Mouse (Mus musculus) megakaryocyte, adult 5-6 weeks (primary cell): ENCODE data around the gene Dnajc16. TPM values are rescaled to one million over a fixed set of nuclear protein-coding genes. Genes with fewer than 3 reads are reported as not detected.
"Not testable (repeated sequence)": the region's sequence is repeated elsewhere in the genome, so short reads cannot be mapped to it uniquely, and the experiment has no call there.

ENCODE experiments used
- ATAC-seq: 2 replicates; pipeline ENCODE4 v1.8.0; 2016; ENCODE audit warnings: mild to moderate bottlenecking, inconsistent platforms; ENCODE audit not compliant: poor library complexity, severe bottlenecking
- total RNA-seq, 2 experiments: library from RNA; stranded (forward) in 1 of 2; stranded (reverse) in 1 of 2; fragments of 153-499, 151-499 nt in 1 of 2; fragments of 221-1000, 200-1000 nt in 1 of 2; gene quantifications; 2 replicates each; pipeline versions ENCODE4 v1.2.3 to v1.2.4; 2015 to 2017

The Dnajc16 gene
- total RNA-seq, 2 experiments from 2014 or later = 4.2 to 5.6 TPM

- ATAC-seq = no peak
Observed at GRCm38 (mm10) chr4:141796954-141797353, 6.2 kb upstream of the Dnajc16 start.

DNA sequence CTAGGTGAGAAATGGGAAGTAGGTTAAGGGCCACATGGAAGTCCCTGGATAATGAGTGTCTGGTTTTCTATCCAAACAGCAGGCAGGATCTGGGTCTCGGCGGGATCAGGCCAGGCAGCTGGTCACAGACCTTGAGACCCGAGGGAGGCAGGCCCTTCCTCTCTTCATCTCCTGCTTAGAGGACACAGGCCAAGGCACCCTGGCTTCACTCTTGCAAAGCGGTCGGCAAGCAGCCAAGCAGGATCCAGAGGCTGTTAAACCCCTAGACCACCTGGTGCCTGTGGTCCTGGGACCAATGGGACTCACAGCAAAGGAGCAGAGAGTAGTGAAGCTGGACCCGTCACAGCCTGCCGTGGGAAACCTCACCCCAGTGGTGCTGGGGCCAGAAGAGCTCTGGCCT, 5.6 kb upstream of the Dnajc16 start:
- no peak for ATAC-seq

DNA sequence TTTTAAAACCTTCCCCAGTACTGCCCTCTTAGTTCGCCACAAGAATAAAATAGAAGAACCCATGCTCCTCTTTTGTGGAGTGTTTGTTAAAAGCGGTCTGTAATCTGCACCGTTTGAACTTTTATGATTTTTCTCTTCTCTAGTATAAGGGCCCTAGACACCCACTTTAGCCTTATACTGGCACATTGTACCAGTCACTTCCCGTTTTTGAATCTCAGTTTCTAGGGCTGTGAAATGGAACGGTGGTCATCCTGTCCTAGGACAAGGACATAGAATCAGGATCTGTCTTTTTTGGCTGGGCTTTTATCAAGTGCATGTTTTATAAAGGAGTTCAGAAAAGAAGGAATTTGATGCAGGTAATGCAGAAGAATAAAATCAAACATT, 3.4 kb upstream of the Dnajc16 start:
- ATAC-seq = no peak

DNA sequence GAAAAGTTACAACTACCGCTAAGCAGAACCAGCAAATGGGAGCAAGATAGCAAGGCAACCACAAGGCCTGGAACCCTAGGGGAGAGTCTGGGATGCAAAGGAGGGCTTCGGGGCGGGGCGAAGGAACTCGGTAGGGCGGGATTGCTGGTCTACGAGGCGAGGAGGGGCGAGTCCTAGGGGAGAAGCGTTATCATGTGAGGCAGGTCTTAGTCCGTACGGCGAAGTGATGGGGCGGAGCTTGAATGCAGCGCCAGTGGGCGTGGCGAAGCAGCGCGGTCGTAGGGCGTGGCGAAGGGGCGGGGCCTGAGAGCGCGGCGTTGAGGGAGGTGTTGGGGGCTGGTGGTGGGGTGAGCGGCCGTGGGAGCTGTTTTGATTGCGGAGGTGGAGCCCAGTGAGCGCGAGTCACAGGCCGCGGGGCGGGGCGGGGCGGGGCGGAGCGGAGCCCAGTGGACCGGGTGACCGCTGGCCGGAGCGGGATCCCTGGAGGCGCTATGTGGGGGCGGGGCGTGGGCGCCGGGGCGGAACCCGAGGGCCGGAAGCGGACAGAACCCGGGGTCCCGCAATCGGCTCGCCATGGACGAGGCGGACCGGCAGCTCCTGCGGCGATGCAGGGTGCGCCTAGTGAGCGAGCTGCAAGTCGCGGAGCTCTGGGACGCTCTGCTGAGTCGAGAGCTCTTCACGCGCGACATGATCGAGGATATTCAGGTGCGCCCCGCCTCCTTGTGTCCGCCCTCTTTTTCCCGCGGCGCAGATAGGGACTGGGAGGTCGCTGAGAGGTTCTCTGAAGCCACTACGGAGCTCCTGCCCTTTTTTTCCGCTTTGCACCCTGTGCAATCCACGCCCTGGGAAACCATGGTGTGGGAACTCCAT, 2.8 kb upstream of the Dnajc16 start, which contains the start of gene Casp9:
Gene Casp9, plus strand, starts transcription at position 331 of the 870 bp plus-strand sequence.
- peak; percentile 70 for ATAC-seq

- 0 out of 2 replicates have a peak, but pooled peaks have one; percentile 2 for ATAC-seq
Observed at GRCm38 (mm10) chr4:141792554-141793281, 2.0 kb upstream of the Dnajc16 start.

GRCm38 (mm10) chr4:141791951-141792350, 1.2 kb upstream of the Dnajc16 start:
- ATAC-seq = no peak

GRCm38 (mm10) chr4:141791486-141791885, 755 bp upstream of the Dnajc16 start:
- ATAC-seq = no peak

DNA sequence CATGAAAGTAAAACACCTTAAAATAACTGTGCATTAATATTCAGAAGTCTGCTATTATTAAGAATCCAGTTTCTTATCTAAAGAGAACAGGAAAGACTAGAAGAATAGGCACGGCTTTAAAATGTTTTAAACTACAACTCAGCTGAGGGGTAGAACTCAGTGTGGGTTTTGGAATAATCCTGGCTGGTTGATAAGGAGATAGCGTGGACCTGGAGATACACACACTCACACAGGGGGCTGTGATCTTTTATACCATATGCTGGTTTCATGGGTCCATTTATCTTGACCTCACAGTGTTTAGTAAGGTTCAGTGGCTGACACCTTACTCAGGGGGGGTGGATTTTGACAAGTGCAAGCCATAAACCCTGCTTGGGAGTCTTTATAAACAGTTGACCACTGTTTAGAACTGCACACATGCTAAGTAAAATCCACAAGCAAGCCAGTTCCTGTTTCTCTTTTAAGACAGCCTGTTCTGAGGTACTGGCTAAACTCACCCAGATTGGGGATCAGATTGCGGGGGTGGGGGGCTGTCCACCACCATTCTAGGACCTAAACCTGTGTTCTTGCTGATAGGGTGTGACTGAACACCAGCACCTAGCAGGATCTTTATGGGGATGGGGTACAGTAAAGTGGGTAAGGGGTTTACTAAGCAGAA, 1.0 kb downstream of the Dnajc16 start:
- ATAC-seq = no peak

- no peak for ATAC-seq
Observed at GRCm38 (mm10) chr4:141787462-141787861, 3.3 kb downstream of the Dnajc16 start.

DNA sequence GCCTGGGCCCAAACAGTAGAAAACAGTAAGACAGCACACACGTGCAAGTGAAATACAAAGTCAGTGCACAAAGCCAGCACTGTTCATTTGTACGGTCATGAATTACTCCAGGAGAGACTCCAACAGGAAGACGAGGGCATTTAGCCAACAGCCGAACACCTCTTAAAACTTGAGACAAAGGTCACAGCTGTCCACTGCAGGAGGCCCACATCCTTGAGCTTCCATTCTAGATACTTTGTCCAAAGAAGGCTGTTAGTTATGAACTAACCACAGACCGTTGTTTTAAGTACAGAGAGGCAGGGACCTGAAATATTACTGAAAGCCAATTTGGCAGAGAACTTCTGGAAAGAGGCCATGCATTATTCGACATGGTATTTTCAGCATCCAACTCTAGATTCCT, 3.7 kb downstream of the Dnajc16 start:
- ATAC-seq = no peak

DNA sequence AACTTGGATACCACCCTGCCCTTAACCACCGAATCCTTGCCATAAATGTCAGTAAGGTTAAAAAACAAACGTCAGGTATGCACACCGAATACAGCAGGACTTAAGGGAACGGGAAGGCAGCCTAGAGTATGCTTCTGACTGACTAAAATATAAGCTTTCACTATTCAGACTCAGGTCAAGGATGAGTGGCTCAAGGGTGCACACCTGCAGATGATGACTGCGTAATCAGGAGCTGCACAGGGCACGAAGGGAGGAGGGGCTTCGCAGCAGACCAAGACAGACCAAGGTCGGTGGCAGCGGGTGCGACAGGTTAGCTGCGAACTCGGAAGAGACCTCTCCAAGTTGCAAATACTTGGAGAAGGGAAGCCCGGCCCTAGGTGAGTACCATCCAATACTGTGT, 4.6 kb downstream of the Dnajc16 start:
- ATAC-seq = no peak

- ATAC-seq = no peak
Observed at GRCm38 (mm10) chr4:141784835-141785234, 5.9 kb downstream of the Dnajc16 start.

GRCm38 (mm10) chr4:141781201-141781985, 9.3 kb downstream of the Dnajc16 start:
- no peak for ATAC-seq

GRCm38 (mm10) chr4:141779828-141780227, 10.9 kb downstream of the Dnajc16 start:
- ATAC-seq = no peak

- ATAC-seq = not testable (repeated sequence)
Observed at GRCm38 (mm10) chr4:141773019-141773418, 17.7 kb downstream of the Dnajc16 start.

GRCm38 (mm10) chr4:141771823-141772222, 18.9 kb downstream of the Dnajc16 start:
- ATAC-seq = no peak

- ATAC-seq = no peak
Observed at GRCm38 (mm10) chr4:141769501-141770160, 21.1 kb downstream of the Dnajc16 start.

DNA sequence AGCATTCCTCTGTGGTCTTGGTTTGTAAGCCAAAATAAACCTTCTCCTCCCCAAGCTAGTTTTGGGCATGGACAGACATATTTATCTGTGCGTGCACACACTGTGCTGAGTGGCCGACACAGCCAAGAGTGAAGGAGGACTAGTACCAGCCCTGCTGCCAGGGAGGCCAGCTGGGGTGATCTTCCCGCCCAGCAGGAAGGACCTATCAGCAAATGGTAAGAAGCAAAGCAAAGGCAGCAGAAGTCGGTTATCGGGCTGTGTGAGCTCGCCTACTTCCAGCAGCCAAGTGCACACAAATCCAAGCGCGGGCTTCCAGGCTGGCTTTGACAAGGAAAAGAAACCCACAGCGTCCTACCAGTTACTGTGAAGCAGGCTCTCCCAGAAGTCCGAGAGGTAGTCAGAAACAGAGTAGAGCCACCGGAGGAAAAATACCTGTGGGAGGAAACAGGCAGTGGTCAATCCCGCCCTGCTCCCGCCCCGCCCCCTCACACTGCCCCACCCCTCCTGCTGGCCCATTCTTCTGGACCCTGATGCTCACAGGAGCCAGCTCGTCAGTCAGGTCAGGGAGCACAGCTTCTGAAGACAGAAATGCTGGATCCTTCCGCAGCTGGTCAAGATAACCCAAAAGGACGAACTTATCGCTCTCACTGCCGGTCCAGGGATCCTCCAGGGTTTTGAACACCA, 23.2 kb downstream of the Dnajc16 start:
- no peak for ATAC-seq

DNA sequence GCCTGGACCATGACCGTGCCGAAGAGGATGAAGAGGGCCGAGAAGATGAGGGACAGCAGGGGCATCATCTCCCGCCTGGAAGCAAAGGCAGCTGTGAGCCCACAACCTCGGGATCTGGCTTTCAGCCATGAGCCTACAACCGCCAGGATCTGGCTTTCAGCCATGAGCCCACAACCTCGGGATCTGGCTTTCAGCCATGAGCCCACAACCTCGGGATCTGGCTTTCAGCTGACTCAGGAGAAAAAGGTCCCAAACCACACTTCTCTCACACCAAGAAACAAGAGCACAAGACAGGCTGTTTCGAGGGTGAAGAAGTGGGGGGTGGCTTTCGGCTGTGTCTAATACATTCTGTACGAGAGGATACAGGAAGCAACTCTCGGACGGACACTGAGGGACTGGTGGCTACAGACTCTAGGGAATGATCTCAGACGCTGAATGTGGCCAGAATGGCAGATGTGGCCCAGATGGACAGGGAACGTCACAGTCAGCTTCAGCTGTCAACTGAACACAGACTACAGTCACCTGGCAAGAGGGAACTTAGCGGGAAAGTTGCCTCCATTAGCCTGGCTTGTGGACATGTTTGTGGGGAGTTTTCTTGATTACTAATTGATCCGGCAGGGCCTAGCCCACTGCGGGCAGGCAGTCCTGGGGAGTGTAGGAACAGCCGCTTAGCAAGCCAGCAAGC, 23.9 kb downstream of the Dnajc16 start:
- no peak for ATAC-seq
